Mouse (Mus musculus): ENCODE measurements around the gene Samd4b. TPM values are rescaled to one million over a fixed set of nuclear protein-coding genes. Genes with fewer than 3 reads are reported as not detected.

Samd4b gene
- total and polyA plus RNA-seq, 2 experiments from 2014 or later = 19.2 to 56.0 TPM

DNA sequence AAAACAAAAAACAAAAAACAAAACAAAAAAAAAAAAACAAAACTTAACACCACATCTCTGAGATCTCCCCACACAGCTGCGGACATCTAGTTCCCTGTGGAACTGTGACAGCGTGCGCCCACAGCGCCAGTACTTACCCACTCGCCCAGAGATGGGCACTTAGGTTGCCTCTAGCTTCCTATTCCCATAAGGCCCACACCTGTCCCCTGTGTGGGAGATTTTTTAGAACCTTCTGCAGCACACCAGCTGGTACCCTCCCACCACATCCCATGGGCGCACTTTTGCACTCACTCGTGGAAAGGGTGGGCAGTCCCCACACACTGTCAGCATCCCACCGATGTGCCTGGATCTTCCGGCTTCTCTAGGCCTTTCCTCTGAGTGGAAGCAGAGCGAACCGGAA is 115.1 kb downstream of the Samd4b start:
- Histone ChIP-seq H3K4me3 (ENCODE audit: low read depth, low read length) (no peak overlapping the region), H3K4me1 (ENCODE audit: insufficient read depth, low read length) (no peaks in the 10 kb centered on the region), H3K9me3 (ENCODE audit: low read length) (no peaks in the 10 kb centered on the region), H3K9ac (replicated peaks; ENCODE audit: low read length, poor library complexity, severe bottlenecking) (no peak overlapping the region), H3K36me3 (ENCODE audit: insufficient read depth, low read length) (no peaks in the 10 kb centered on the region), H3K4me2 (ENCODE audit: low read depth, low read length, poor library complexity, severe bottlenecking) (no peak overlapping the region), H3K27me3 (ENCODE audit: insufficient read depth, low read length) (0 out of 2 replicates have a peak, but pooled peaks cover 4% of the 10 kb centered on the region), H3K27ac (ENCODE audit: low read depth, low read length) (no peak overlapping the region)
- no peak for ATAC-seq (ENCODE audit: low FRiP score)
- no peak for TF ChIP-seq CTCF (IDR thresholded peaks at IDR 0.05)
- WGBS = 88% methylated on average over 11 of the region's 11 CpGs
- no peak for DNase-seq (ENCODE audit: low spot score)

DNA sequence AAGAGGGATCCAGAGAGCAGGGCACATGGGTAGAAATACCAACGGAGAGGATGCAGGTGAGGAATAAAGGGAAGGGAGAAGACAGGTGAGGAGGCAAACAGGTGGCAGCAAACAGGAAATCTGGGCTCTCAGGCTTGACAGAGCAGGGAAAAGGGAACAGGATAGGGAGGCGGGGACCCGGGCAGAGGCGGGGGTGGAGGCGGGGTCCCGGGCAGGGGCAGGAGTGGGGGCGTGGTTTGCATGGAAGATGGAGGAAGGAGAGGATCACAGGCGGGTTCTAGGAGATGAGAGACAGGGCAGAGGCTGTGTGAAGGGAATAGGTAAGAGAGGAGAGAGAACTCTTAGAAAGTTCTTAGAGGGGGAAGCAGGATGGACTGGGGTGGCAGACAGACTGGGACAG is 119.1 kb downstream of the Samd4b start:
- Histone ChIP-seq H3K4me3 (ENCODE audit: low read depth, low read length) (no peak overlapping the region), H3K27me3 (ENCODE audit: insufficient read depth, low read length) (no peaks in the 10 kb centered on the region), H3K27ac (ENCODE audit: low read depth, low read length) (no peak overlapping the region), H3K4me2 (ENCODE audit: low read depth, low read length, poor library complexity, severe bottlenecking) (no peak overlapping the region), H3K4me1 (ENCODE audit: insufficient read depth, low read length) (no peaks in the 10 kb centered on the region), H3K36me3 (ENCODE audit: insufficient read depth, low read length) (no peaks in the 10 kb centered on the region), H3K9me3 (ENCODE audit: low read length) (no peaks in the 10 kb centered on the region), H3K9ac (replicated peaks; ENCODE audit: low read length, poor library complexity, severe bottlenecking) (no peak overlapping the region)
- TF ChIP-seq CTCF (IDR thresholded peaks at IDR 0.05) = no peak
- DNase-seq (ENCODE audit: low spot score) (no peak), ATAC-seq (ENCODE audit: low FRiP score) (no peak)
- 6% methylated on average over 8 of the region's 8 CpGs for WGBS

DNA sequence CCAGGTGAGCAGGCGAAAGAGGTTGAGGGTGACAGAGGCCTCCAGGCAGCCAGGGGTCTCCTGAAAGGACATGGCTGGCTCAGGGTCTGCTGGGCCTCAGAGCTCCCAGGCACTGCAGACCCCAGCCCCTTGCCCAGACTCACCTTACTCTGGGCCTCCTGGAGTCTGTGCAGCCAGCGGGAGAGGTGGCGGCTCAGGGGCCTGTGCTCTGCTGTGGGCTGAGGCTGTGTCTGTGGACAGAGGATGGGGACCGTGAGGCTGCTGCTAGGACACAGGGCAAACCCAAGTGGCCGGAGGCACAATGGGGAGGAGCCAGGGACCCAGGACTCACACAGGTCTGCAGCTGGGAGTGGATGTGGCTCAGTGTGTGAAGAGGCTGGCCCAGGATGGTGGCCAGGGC is 120.6 kb downstream of the Samd4b start:
- Histone ChIP-seq H3K9ac (replicated peaks; ENCODE audit: low read length, poor library complexity, severe bottlenecking) (no peak overlapping the region), H3K9me3 (ENCODE audit: low read length) (no peaks in the 10 kb centered on the region), H3K27ac (ENCODE audit: low read depth, low read length) (no peak overlapping the region), H3K4me2 (ENCODE audit: low read depth, low read length, poor library complexity, severe bottlenecking) (no peak overlapping the region), H3K4me3 (ENCODE audit: low read depth, low read length) (no peak overlapping the region), H3K36me3 (ENCODE audit: insufficient read depth, low read length) (no peaks in the 10 kb centered on the region), H3K27me3 (ENCODE audit: insufficient read depth, low read length) (no peaks in the 10 kb centered on the region), H3K4me1 (ENCODE audit: insufficient read depth, low read length) (no peaks in the 10 kb centered on the region)
- no peak for TF ChIP-seq CTCF (IDR thresholded peaks at IDR 0.05)
- WGBS = 88% methylated on average over 5 of the region's 5 CpGs
- DNase-seq (ENCODE audit: low spot score) (no peak), ATAC-seq (ENCODE audit: low FRiP score) (no peak)

DNA sequence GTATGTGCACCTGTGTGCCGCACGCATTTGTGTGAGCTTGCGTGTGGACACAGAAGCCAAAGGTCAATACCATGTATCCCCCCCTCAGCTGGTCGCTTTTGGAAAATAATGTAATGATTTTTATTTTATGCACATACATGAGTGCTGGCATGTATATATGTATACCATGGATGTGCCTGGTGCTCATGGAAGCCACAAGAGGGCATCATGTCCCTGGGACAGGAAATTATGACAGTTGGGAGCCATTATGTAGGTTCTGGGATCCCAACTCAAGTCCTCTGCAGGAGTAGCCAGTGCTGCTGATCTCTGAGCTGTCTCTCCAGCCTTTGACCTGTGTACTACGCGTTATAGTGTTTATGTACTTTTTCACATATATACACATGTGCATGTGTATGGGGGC is 121.8 kb downstream of the Samd4b start:
- no peaks in the 10 kb centered on the region for H3K27me3 ChIP-seq (ENCODE audit: insufficient read depth, low read length)
- WGBS = 87% methylated on average over 6 of the region's 6 CpGs
- DNase-seq (ENCODE audit: low spot score) = no peak

DNA sequence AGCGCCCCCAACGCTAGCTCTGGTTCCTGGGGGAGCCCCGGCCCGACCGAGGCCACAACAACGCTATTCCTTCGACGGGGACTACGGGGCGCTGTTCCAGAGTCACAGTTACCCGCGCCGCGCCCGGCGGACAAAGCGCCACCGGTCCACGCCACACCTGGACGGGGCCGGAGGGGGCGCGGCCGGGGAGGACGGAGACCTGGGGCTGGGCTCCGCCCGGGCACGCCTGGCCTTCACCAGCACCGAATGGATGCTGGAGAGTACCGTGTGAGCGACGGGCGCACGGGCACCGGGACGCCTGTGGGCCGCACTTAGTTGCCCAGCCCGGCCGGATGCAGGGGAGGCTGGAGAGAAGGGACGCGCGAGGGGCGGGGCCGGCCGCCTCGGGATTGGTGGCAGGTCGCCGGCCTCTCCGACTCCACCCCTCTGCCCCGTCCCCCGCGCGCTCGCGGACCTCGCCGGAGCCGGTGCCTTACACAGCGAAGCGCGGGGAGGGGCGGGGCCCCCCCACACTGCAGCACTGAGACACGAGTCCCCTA is 130.7 kb downstream of the Samd4b start:
- no peaks in the 10 kb centered on the region for H3K4me1 ChIP-seq (ENCODE audit: insufficient read depth, low read length)
- H3K4me2 ChIP-seq (ENCODE audit: low read depth, low read length, poor library complexity, severe bottlenecking) = peak overlapping the region; percentile 43
- WGBS = 9% methylated on average over 63 of the region's 63 CpGs
- ATAC-seq (ENCODE audit: low FRiP score) = peak; percentile 11; the same call in 1 of the 2 replicates
- peak; percentile 9 for DNase-seq (ENCODE audit: low spot score)
- H3K27ac ChIP-seq (ENCODE audit: low read depth, low read length) = no peak overlapping the region
- 0 out of 2 replicates have a peak, but pooled peaks have one; percentile 4 for TF ChIP-seq CTCF (IDR thresholded peaks at IDR 0.05)
- no peaks in the 10 kb centered on the region for H3K9me3 ChIP-seq (ENCODE audit: low read length)
- H3K27me3 ChIP-seq (ENCODE audit: insufficient read depth, low read length) = no peaks in the 10 kb centered on the region
- H3K9ac ChIP-seq (replicated peaks; ENCODE audit: low read length, poor library complexity, severe bottlenecking) = peak overlapping the region; percentile 24; the same call in 1 of the 2 replicates
- peak overlapping the region; percentile 18 for H3K4me3 ChIP-seq (ENCODE audit: low read depth, low read length)
- peaks cover 18% of the 10 kb centered on the region for H3K36me3 ChIP-seq (ENCODE audit: insufficient read depth, low read length)

More for the DNA sequence above, 121.8 kb downstream of the Samd4b start:
- Histone ChIP-seq H3K4me3 (ENCODE audit: low read depth, low read length) (no peak overlapping the region), H3K27ac (ENCODE audit: low read depth, low read length) (no peak overlapping the region), H3K9me3 (ENCODE audit: low read length) (no peaks in the 10 kb centered on the region), H3K36me3 (ENCODE audit: insufficient read depth, low read length) (no peaks in the 10 kb centered on the region), H3K4me1 (ENCODE audit: insufficient read depth, low read length) (no peaks in the 10 kb centered on the region), H3K9ac (replicated peaks; ENCODE audit: low read length, poor library complexity, severe bottlenecking) (no peak overlapping the region), H3K4me2 (ENCODE audit: low read depth, low read length, poor library complexity, severe bottlenecking) (no peak overlapping the region)
- ATAC-seq (ENCODE audit: low FRiP score) = no peak
- peak; percentile 38 for TF ChIP-seq CTCF (IDR thresholded peaks at IDR 0.05)

DNA sequence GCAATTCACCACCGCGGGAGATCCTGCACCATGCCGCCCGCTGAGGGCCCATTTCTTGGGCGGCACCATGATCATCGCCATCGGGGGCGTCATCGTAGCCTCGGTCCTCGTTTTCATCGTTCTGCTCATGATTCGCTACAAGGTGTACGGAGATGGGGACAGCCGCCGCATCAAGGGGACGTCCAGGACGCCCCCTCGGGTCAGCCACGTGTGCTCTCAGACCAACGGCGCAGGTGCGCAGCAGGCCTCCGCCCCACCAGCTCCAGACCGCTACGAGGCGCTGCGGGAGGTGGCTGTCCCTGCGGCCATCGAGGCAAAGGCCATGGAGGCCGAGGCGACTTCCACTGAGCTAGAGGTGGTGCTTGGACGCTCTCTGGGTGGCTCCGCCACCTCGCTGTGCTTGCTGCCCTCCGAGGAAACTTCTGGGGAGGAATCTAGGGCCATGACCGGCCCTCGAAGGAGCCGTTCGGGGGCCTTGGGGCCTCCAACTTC is 131.2 kb downstream of the Samd4b start:
- H3K9me3 ChIP-seq (ENCODE audit: low read length) = no peaks in the 10 kb centered on the region
- peaks cover 20% of the 10 kb centered on the region for H3K36me3 ChIP-seq (ENCODE audit: insufficient read depth, low read length)
- no peak for TF ChIP-seq CTCF (IDR thresholded peaks at IDR 0.05)
- WGBS = 22% methylated on average over 40 of the region's 40 CpGs
- no peaks in the 10 kb centered on the region for H3K27me3 ChIP-seq (ENCODE audit: insufficient read depth, low read length)
- ATAC-seq (ENCODE audit: low FRiP score) (no peak), DNase-seq (ENCODE audit: low spot score) (no peak)
- H3K4me1 ChIP-seq (ENCODE audit: insufficient read depth, low read length) = no peaks in the 10 kb centered on the region
- 0 out of 2 replicates have a peak overlapping the region, but pooled peaks have one; percentile 24 for H3K9ac ChIP-seq (replicated peaks; ENCODE audit: low read length, poor library complexity, severe bottlenecking)
- peak overlapping the region; percentile 43 for H3K4me2 ChIP-seq (ENCODE audit: low read depth, low read length, poor library complexity, severe bottlenecking)
- no peak overlapping the region for H3K27ac ChIP-seq (ENCODE audit: low read depth, low read length)
- no peak overlapping the region; the same call in 1 of the 2 replicates for H3K4me3 ChIP-seq (ENCODE audit: low read depth, low read length)

Measured in midbrain, postnatal 0 days (tissue).